Mouse (Mus musculus): ENCODE measurements around the gene Chrnb1.

Gene Chrnb1

GRCm38 (mm10) chr11:69795168-69795982 lies at the start of gene Chrnb1:
Gene Chrnb1, minus strand, starts transcription at chr11:69795943.
- CTCF ChIA-PET: no interaction called here

GRCm38 (mm10) chr11:69838714-69839104 lies 43.0 kb upstream of the Chrnb1 start:
- CTCF ChIA-PET: no interaction called here

GRCm38 (mm10) chr11:69837952-69838713 lies 42.4 kb upstream of the Chrnb1 start, which contains the start of gene Tmem256:
Gene Tmem256, plus strand, starts transcription at chr11:69838514.
- CTCF ChIA-PET: interaction anchor here (0.7 kb wide), 1 partner anchor 34 kb away, joined by 3 read pairs; no protein-coding TSS in a partner anchor

- CTCF ChIA-PET: interaction anchor here (0.7 kb wide), 1 partner anchor 34 kb away, joined by 3 read pairs; no protein-coding TSS in a partner anchor
Observed at GRCm38 (mm10) chr11:69837604-69837951, 41.8 kb upstream of the Chrnb1 start, which contains the start of gene Nlgn2. Gene Nlgn2, minus strand, starts transcription at chr11:69837784.

- CTCF ChIA-PET: interaction anchor here (0.8 kb wide), 1 partner anchor 154 kb away, joined by 3 read pairs; no protein-coding TSS in a partner anchor
Observed at GRCm38 (mm10) chr11:69836703-69837576, 41.2 kb upstream of the Chrnb1 start.

- CTCF ChIA-PET: no interaction called here
Observed at GRCm38 (mm10) chr11:69835966-69836335, 40.2 kb upstream of the Chrnb1 start.

GRCm38 (mm10) chr11:69835326-69835965 lies 39.7 kb upstream of the Chrnb1 start:
- CTCF ChIA-PET: no interaction called here

- CTCF ChIA-PET: no interaction called here
Observed at GRCm38 (mm10) chr11:69834001-69834549, 38.3 kb upstream of the Chrnb1 start.

GRCm38 (mm10) chr11:69833554-69833953 lies 37.8 kb upstream of the Chrnb1 start:
- CTCF ChIA-PET: no interaction called here

- CTCF ChIA-PET: no interaction called here
Observed at GRCm38 (mm10) chr11:69828832-69829231, 33.1 kb upstream of the Chrnb1 start.

GRCm38 (mm10) chr11:69823456-69823855 lies 27.7 kb upstream of the Chrnb1 start:
- CTCF ChIA-PET: interaction anchor here (0.6 kb wide), 1 partner anchor 127 kb away, joined by 15 read pairs; no protein-coding TSS in a partner anchor

GRCm38 (mm10) chr11:69822080-69822479 lies 26.3 kb upstream of the Chrnb1 start, which contains the start of gene Spem1:
Gene Spem1, minus strand, starts transcription at chr11:69822180.
- CTCF ChIA-PET: interaction anchor here (0.6 kb wide), 1 partner anchor 58 kb away, joined by 3 read pairs; no protein-coding TSS in a partner anchor

- CTCF ChIA-PET: no interaction called here
Observed at GRCm38 (mm10) chr11:69818871-69819270, 23.1 kb upstream of the Chrnb1 start.

- CTCF ChIA-PET: no interaction called here
Observed at GRCm38 (mm10) chr11:69818365-69818764, 22.6 kb upstream of the Chrnb1 start, which contains the start of gene Spem2. Gene Spem2, minus strand, starts transcription at chr11:69818465.

GRCm38 (mm10) chr11:69816520-69816919 lies 20.8 kb upstream of the Chrnb1 start:
- CTCF ChIA-PET: no interaction called here

- CTCF ChIA-PET: no interaction called here
Observed at GRCm38 (mm10) chr11:69815155-69815554, 19.4 kb upstream of the Chrnb1 start, which contains the start of gene Gm39566. Gene Gm39566, minus strand, starts transcription at chr11:69815298.

- CTCF ChIA-PET: interaction anchor here (0.6 to 0.7 kb wide), 2 partner anchors 156 to 707 kb away, joined by 8 to 24 read pairs; no protein-coding TSS in a partner anchor
Observed at GRCm38 (mm10) chr11:69810280-69810679, 14.5 kb upstream of the Chrnb1 start.

GRCm38 (mm10) chr11:69807641-69808040 lies 11.9 kb upstream of the Chrnb1 start:
- CTCF ChIA-PET: interaction anchor here (0.7 kb wide), 1 partner anchor 120 kb away, joined by 6 read pairs; no protein-coding TSS in a partner anchor

- CTCF ChIA-PET: no interaction called here
Observed at GRCm38 (mm10) chr11:69806378-69806777, 10.6 kb upstream of the Chrnb1 start.
